Mouse (Mus musculus) liver, embryonic 16.5 days (tissue): ENCODE results near the gene Nkx2-5. TPM values are rescaled to one million over a fixed set of nuclear protein-coding genes. Genes with fewer than 3 reads are reported as not detected.

Experiments
- ATAC-seq: fragments of 200-750 bp; cut with Nextera tagmentation; 2 replicates; pipeline ENCODE4 v1.8.0; 2017; ENCODE audit warnings: low read depth, mild to moderate bottlenecking, moderate number of reproducible peaks, moderate library complexity
- H3K27ac ChIP-seq: fragments of 300-500 bp; sonication (generic); 2 replicates; pipeline ENCODE4 v1.5.1; 2014; ENCODE audit warnings: mild to moderate bottlenecking, low read length
- H3K27me3 ChIP-seq: fragments of 300-500 bp; sonication (generic); 2 replicates; pipeline ENCODE4 v1.6.1; 2014; ENCODE audit warnings: low read depth, low read length, mixed read lengths; ENCODE audit not compliant: control insufficient read depth, insufficient read depth
- H3K36me3 ChIP-seq: fragments of 300-500 bp; sonication (generic); 2 replicates; pipeline ENCODE4 v1.6.1; 2014; ENCODE audit warnings: mild to moderate bottlenecking; ENCODE audit not compliant: control insufficient read depth, insufficient read depth
- H3K4me1 ChIP-seq: fragments of 300-500 bp; sonication (generic); 2 replicates; pipeline ENCODE4 v1.6.1; 2014; ENCODE audit warnings: low read depth, low read length, mixed read lengths; ENCODE audit not compliant: control insufficient read depth
- H3K4me2 ChIP-seq: fragments of 300-500 bp; sonication (generic); 2 replicates; pipeline ENCODE4 v1.6.1; 2014; ENCODE audit warnings: low read depth, low read length, mixed read lengths
- H3K4me3 ChIP-seq: fragments of 300-500 bp; sonication (generic); 2 replicates; pipeline ENCODE4 v1.5.1; 2014; ENCODE audit warnings: low read depth, mild to moderate bottlenecking, low read length
- H3K9ac ChIP-seq: fragments of 300-500 bp; sonication (generic); 2 replicates; pipeline ENCODE4 v1.6.1; 2014; ENCODE audit warnings: low read depth, low read length
- H3K9me3 ChIP-seq: fragments of 300-500 bp; sonication (generic); replicated peaks from 2 replicates; pipeline ENCODE4 v1.6.1; 2016; ENCODE audit warnings: low read length; ENCODE audit not compliant: control insufficient read depth
- WGBS: fragments of 180-500 bp; shearing (Covaris S2); extraction: QIAGEN DNeasy Blood & Tissue Kit; methylation state at CpG from one replicate; pipeline ENCODE4 v1.1.7; 2014; ENCODE audit not compliant: insufficient replicate concordance; 5-methylcytosine and 5-hydroxymethylcytosine counted together
- polyA plus RNA-seq: library from polyadenylated mRNA; unstranded; fragments of >200 nt; fragmentation: Nextera tagmentation; extraction: Ambion mirVana; gene quantifications from 2 replicates; pipeline ENCODE4 v1.2.1, GENCODE M21; 2015

Gene Nkx2-5
- polyA plus RNA-seq, 1 experiment from 2014 or later = not detected

GRCm38 (mm10) chr17:26847801-26848200, 3.0 kb upstream of the Nkx2-5 start:
- Histone ChIP-seq H3K27ac (no peak overlapping the region), H3K9me3 (no peaks in the 10 kb centered on the region), H3K4me2 (no peak overlapping the region), H3K4me1 (no peaks in the 10 kb centered on the region; the same call in 1 of the 2 replicates), H3K36me3 (no peaks in the 10 kb centered on the region), H3K27me3 (peaks cover 86% of the 10 kb centered on the region), H3K4me3 (no peak overlapping the region), H3K9ac (no peak overlapping the region)
- no peak for ATAC-seq
- 1% methylated on average over 5 of the region's 5 CpGs for WGBS

- H3K4me3 ChIP-seq = no peak overlapping the region
- peaks cover 87% of the 10 kb centered on the region for H3K27me3 ChIP-seq
- no peaks in the 10 kb centered on the region; the same call in 1 of the 2 replicates for H3K4me1 ChIP-seq
- H3K27ac ChIP-seq = no peak overlapping the region
- no peaks in the 10 kb centered on the region for H3K9me3 ChIP-seq
- WGBS = 7% methylated on average over 8 of the region's 8 CpGs
- ATAC-seq = no peak
- no peak overlapping the region for H3K9ac ChIP-seq
- H3K36me3 ChIP-seq = no peaks in the 10 kb centered on the region
- H3K4me2 ChIP-seq = no peak overlapping the region
These were observed 1.6 kb upstream of the Nkx2-5 start for GRCm38 (mm10) chr17:26846411-26846810.

GRCm38 (mm10) chr17:26845149-26846050, 591 bp upstream of the Nkx2-5 start:
- Histone ChIP-seq H3K27me3 (peaks cover 88% of the 10 kb centered on the region), H3K4me1 (no peaks in the 10 kb centered on the region; the same call in 1 of the 2 replicates), H3K9me3 (no peaks in the 10 kb centered on the region), H3K4me2 (no peak overlapping the region), H3K9ac (no peak overlapping the region), H3K27ac (no peak overlapping the region), H3K4me3 (no peak overlapping the region), H3K36me3 (no peaks in the 10 kb centered on the region)
- ATAC-seq = no peak
- 6% methylated on average over 14 of the region's 14 CpGs for WGBS

- Histone ChIP-seq H3K4me2 (no peak overlapping the region), H3K4me3 (no peak overlapping the region), H3K9ac (no peak overlapping the region), H3K27ac (no peak overlapping the region), H3K9me3 (no peaks in the 10 kb centered on the region), H3K36me3 (no peaks in the 10 kb centered on the region), H3K27me3 (peaks cover 88% of the 10 kb centered on the region), H3K4me1 (no peaks in the 10 kb centered on the region)
- ATAC-seq = no peak
- WGBS = under 1% methylated on average over 36 of the region's 36 CpGs
These were observed 398 bp downstream of the Nkx2-5 start for GRCm38 (mm10) chr17:26844371-26844851.

- H3K36me3 ChIP-seq = no peaks in the 10 kb centered on the region
- H3K4me1 ChIP-seq = peaks cover 2% of the 10 kb centered on the region; the same call in 1 of the 2 replicates
- H3K9ac ChIP-seq = no peak overlapping the region
- H3K27ac ChIP-seq = no peak overlapping the region
- no peaks in the 10 kb centered on the region for H3K9me3 ChIP-seq
- WGBS = 4% methylated on average over 7 of the region's 7 CpGs
- H3K27me3 ChIP-seq = peaks cover 90% of the 10 kb centered on the region
- no peak overlapping the region for H3K4me2 ChIP-seq
- ATAC-seq = no peak
- H3K4me3 ChIP-seq = no peak overlapping the region
These were observed 1.0 kb downstream of the Nkx2-5 start for GRCm38 (mm10) chr17:26843696-26844236.

- 1% methylated on average over 14 of the region's 14 CpGs for WGBS
- Histone ChIP-seq H3K27ac (no peak overlapping the region), H3K36me3 (no peaks in the 10 kb centered on the region), H3K4me2 (no peak overlapping the region), H3K4me1 (peaks cover 2% of the 10 kb centered on the region; the same call in 1 of the 2 replicates), H3K9me3 (no peaks in the 10 kb centered on the region), H3K9ac (no peak overlapping the region), H3K27me3 (peaks cover 91% of the 10 kb centered on the region), H3K4me3 (no peak overlapping the region)
- ATAC-seq = no peak
These were observed 1.6 kb downstream of the Nkx2-5 start for GRCm38 (mm10) chr17:26843229-26843567.

GRCm38 (mm10) chr17:26842431-26843228, 2.2 kb downstream of the Nkx2-5 start:
- peaks cover 91% of the 10 kb centered on the region for H3K27me3 ChIP-seq
- no peak overlapping the region for H3K9ac ChIP-seq
- H3K9me3 ChIP-seq = no peaks in the 10 kb centered on the region
- no peaks in the 10 kb centered on the region for H3K36me3 ChIP-seq
- no peak overlapping the region for H3K27ac ChIP-seq
- WGBS = 5% methylated on average over 9 of the region's 9 CpGs
- H3K4me1 ChIP-seq = peaks cover 2% of the 10 kb centered on the region; the same call in 1 of the 2 replicates
- ATAC-seq = no peak
- no peak overlapping the region for H3K4me2 ChIP-seq
- H3K4me3 ChIP-seq = no peak overlapping the region

GRCm38 (mm10) chr17:26841981-26842380, 2.8 kb downstream of the Nkx2-5 start:
- H3K4me3 ChIP-seq = no peak overlapping the region
- no peaks in the 10 kb centered on the region for H3K36me3 ChIP-seq
- no peak overlapping the region for H3K4me2 ChIP-seq
- H3K27ac ChIP-seq = no peak overlapping the region
- no peak overlapping the region for H3K9ac ChIP-seq
- peaks cover 93% of the 10 kb centered on the region for H3K27me3 ChIP-seq
- H3K9me3 ChIP-seq = no peaks in the 10 kb centered on the region
- no peak for ATAC-seq
- H3K4me1 ChIP-seq = peaks cover 2% of the 10 kb centered on the region; the same call in 1 of the 2 replicates
- WGBS = 6% methylated on average over 5 of the region's 5 CpGs
